Mouse (Mus musculus) liver, adult 2 months (tissue): ENCODE data around the gene Gm37240.

Experiments
- CTCF ChIP-seq: fragments of 200-500 bp; IDR thresholded peaks from 2 replicates; pipeline ENCODE4 v1.5.1; 2011; ENCODE audit warnings: low read depth, low read length, control low read depth
- POLR2A ChIP-seq: fragments of 200-500 bp; IDR thresholded peaks from 2 replicates; pipeline ENCODE4 v1.6.1; 2011; ENCODE audit warnings: low read length, control low read depth; ENCODE audit not compliant: insufficient read depth; ENCODE audit errors: extremely low read depth

DNA sequence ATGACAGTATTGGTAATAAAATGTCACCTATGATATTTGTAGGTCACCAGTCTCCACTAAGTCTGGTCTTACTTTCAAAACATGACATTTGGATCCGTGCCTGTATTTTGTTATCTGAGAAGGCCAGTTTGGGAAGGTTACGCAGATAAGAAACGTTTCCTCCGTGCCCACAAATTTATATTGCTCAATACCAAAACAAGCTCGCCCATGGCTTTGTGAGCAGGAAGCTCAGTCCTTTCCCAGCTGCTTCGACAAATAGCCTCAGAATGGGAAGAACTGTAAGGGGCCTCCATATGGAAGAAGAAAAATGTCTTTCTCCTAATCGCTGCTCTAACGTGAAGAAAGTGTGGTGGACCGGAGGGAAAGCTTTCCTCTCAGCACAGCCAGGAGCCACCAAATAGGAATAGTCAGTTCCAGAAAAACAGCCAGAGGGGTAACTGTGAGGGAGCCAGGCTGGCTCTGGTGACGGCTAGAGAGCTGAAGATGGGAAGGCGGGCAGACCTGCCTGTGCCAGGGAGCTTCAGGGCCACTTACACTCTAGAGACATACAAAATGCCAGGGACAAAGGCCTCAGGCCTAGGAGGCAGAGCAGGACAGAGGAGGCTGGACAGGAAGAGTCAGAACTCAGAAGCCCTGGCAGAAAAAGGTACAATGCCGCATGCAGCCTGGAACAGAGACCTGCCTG, 1431.4 kb downstream of the Gm37240 start:
- TF ChIP-seq CTCF (no peak), POLR2A (no peak)
